Mouse (Mus musculus): ENCODE data around the gene U2af1l4.

- TF ChIP-seq USF1 (IDR thresholded peaks at IDR 0.05; ENCODE audit: low read depth) (no peak), REST (IDR thresholded peaks at IDR 0.05; ENCODE audit: insufficient read depth, insufficient read length) (no peak), MYOD1 (IDR thresholded peaks at IDR 0.05; ENCODE audit: control insufficient read depth in 1 of 3, insufficient read length in 2 of 3, low read depth in 2 of 3) (no peak), POLR2A (IDR thresholded peaks at IDR 0.05; ENCODE audit: insufficient read length, low read depth) (no peak)
Observed at GRCm38 (mm10) chr7:30594510-30595024, 31.5 kb downstream of the U2af1l4 start.

Data from myocyte (in vitro differentiated cells).